ENCODE assay signal across 11 mouse cellular contexts in the genomic region with DNA sequence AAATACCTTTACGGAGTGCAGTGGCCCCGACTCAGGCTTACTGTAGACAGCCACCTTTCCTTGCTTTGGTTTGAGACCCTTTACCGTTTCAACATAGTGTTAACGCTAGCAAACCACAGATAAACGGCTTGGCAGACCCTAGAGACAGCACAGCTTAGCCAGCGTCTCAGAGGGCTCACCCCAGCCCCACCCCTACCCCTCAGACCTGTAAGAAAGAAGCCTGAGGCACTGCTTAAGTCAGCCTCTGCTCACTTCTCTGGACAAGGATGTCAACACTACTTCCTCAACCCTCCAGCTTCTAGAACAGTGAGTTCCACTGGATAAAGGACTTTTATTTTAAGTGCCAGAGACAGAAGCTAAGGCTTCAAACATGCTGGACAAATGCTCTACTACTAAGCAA. TPM values are rescaled to one million over a fixed set of nuclear protein-coding genes. Genes with fewer than 3 reads are reported as not detected.
A peak's percentile ranks its signal among the peaks of the same experiment; 100 is the strongest.
DNase-seq lines count a peak whose midpoint lies in the region; ATAC-seq and TF ChIP-seq lines count a peak whose summit lies in the region.
"Had no signal": no experiment of that assay in that cellular context is flagged by ENCODE, and none has a peak within 500 bp of the region (broad histone marks: within the 10 kb centered on the region; RNA-seq: fewer than 3 reads in every experiment).

No protein-coding gene starts in this region.

- H3K4me2 ChIP-seq in forebrain, embryonic 11.5 days (ENCODE audit: low read depth, low read length, severe bottlenecking) = no peak overlapping the region
- no peak overlapping the region for H3K4me2 ChIP-seq in forebrain, embryonic 15.5 days (replicated peaks)
- H3K4me2 ChIP-seq in kidney, embryonic 16.5 days (replicated peaks; ENCODE audit: low read depth, low read length) = peak overlapping the region; percentile 11
- peak overlapping the region; percentile 41 for H3K4me2 ChIP-seq in liver, embryonic 14.5 days (ENCODE audit: low read depth)

- no peak overlapping the region for H3K4me3 ChIP-seq in forebrain, embryonic 11.5 days (ENCODE audit: low read depth, low read length)
- H3K4me3 ChIP-seq in forebrain, embryonic 15.5 days = no peak overlapping the region
- peak overlapping the region; percentile 16; the same call in 1 of the 2 replicates for H3K4me3 ChIP-seq in kidney, embryonic 16.5 days (ENCODE audit: low read length)
- H3K4me3 ChIP-seq in MEL (ENCODE audit: control insufficient read depth in 1 of 2, insufficient read depth in 1 of 2, low read depth in 2 of 2, low read length in 2 of 2) = peak overlapping the region; percentile 50 to 56
- H3K4me3 ChIP-seq in liver, embryonic 14.5 days (ENCODE audit: insufficient read depth in 1 of 2, low read depth in 2 of 2, low read length in 2 of 2) = no peak overlapping the region
- H3K4me3 ChIP-seq: erythroblast, embryonic 14.5 days had no signal

- no peak for DNase-seq in forebrain, embryonic 11.5 days (ENCODE audit: low spot score)
- no peak for DNase-seq in kidney, adult 9 months
- peak; percentile 73 for DNase-seq in MEL (ENCODE audit: low read depth, low spot score)
- no peak for DNase-seq in liver, embryonic 14.5 days (ENCODE audit: low read depth in 3 of 3, low spot score in 3 of 3)
- no peak for DNase-seq in right cerebral cortex, postnatal 4 days
- no peak for DNase-seq in thymus, postnatal 0 days (ENCODE audit: low spot score)
- DNase-seq: lung, postnatal 36 days had no signal

- TF ChIP-seq EP300 in MEL (IDR thresholded peaks at IDR 0.05; ENCODE audit: low read depth in 1 of 2, low read length in 2 of 2) = no peak
- no peak for TF ChIP-seq EP300 in liver, embryonic 14.5 days (IDR thresholded peaks at IDR 0.05; ENCODE audit: low read depth)

- no peaks in the 10 kb centered on the region for H3K27me3 ChIP-seq in forebrain, embryonic 11.5 days (ENCODE audit: control insufficient read depth, insufficient read depth, low read length)
- no peaks in the 10 kb centered on the region for H3K27me3 ChIP-seq in forebrain, embryonic 15.5 days
- H3K27me3 ChIP-seq in kidney, embryonic 16.5 days (ENCODE audit: insufficient read depth, low read length) = no peaks in the 10 kb centered on the region
- H3K27me3 ChIP-seq in MEL (ENCODE audit: control insufficient read depth in 1 of 2, insufficient read depth in 2 of 2, low read length in 2 of 2) = no peaks in the 10 kb centered on the region
- H3K27me3 ChIP-seq in liver, embryonic 14.5 days (ENCODE audit: control insufficient read depth, insufficient read depth, low read length) = no peaks in the 10 kb centered on the region

- ATAC-seq in forebrain, embryonic 11.5 days (replicated peaks; ENCODE audit: low FRiP score) = no peak
- no peak for ATAC-seq in forebrain, embryonic 15.5 days (replicated peaks)
- no peak for ATAC-seq in kidney, embryonic 16.5 days (ENCODE audit: low FRiP score, low TSS enrichment)
- no peak for ATAC-seq in liver, embryonic 14.5 days (ENCODE audit: insufficient read depth)

- no peaks in the 10 kb centered on the region; the same call in 1 of the 2 replicates for H3K4me1 ChIP-seq in forebrain, embryonic 11.5 days (replicated peaks; ENCODE audit: control insufficient read depth, insufficient read depth, low read length)
- no peaks in the 10 kb centered on the region for H3K4me1 ChIP-seq in forebrain, embryonic 15.5 days
- peaks cover 9% of the 10 kb centered on the region; the same call in 1 of the 2 replicates for H3K4me1 ChIP-seq in kidney, embryonic 16.5 days (ENCODE audit: insufficient read depth, low read length)
- peaks cover 2 to 26% of the 10 kb centered on the region in 2 experiments; a peak in 3 of 4 replicates for H3K4me1 ChIP-seq in MEL (ENCODE audit: control insufficient read depth in 1 of 2, insufficient read depth in 2 of 2, low read length in 2 of 2)
- peaks cover 0 to 22% of the 10 kb centered on the region in 2 experiments; a peak in 3 of 4 replicates for H3K4me1 ChIP-seq in liver, embryonic 14.5 days (replicated peaks; ENCODE audit: control insufficient read depth in 2 of 2, insufficient read depth in 2 of 2, low read length in 1 of 2)

- TF ChIP-seq CTCF in MEL (IDR thresholded peaks at IDR 0.05 in 2 of 3, conservative IDR thresholded peaks at IDR 0.05 in 1 of 3; ENCODE audit: control insufficient read depth in 1 of 3, insufficient read depth in 1 of 3, low read depth in 2 of 3, low read length in 3 of 3, poor library complexity in 1 of 3, severe bottlenecking in 1 of 3) = no peak
- TF ChIP-seq CTCF in liver, embryonic 14.5 days (IDR thresholded peaks at IDR 0.05; ENCODE audit: low read depth) = no peak

- TF ChIP-seq RAD21 in MEL (IDR thresholded peaks at IDR 0.05; ENCODE audit: low read depth, low read length) = no peak

- H3K27ac ChIP-seq in forebrain, embryonic 11.5 days (ENCODE audit: low read depth, low read length) = no peak overlapping the region
- no peak overlapping the region for H3K27ac ChIP-seq in forebrain, embryonic 15.5 days (replicated peaks)
- no peak overlapping the region; the same call in 1 of the 2 replicates for H3K27ac ChIP-seq in kidney, embryonic 16.5 days (ENCODE audit: low read length)
- peak overlapping the region; percentile 90 for H3K27ac ChIP-seq in MEL (ENCODE audit: control insufficient read depth, low read depth, low read length)
- H3K27ac ChIP-seq in liver, embryonic 14.5 days = no peak overlapping the region

- H3K9ac ChIP-seq in forebrain, embryonic 11.5 days (ENCODE audit: low read length) = 0 out of 2 replicates have a peak overlapping the region, but pooled peaks have one; percentile 4
- no peak overlapping the region for H3K9ac ChIP-seq in forebrain, embryonic 15.5 days (replicated peaks)
- peak overlapping the region; percentile 0; the same call in 1 of the 2 replicates for H3K9ac ChIP-seq in kidney, embryonic 16.5 days (replicated peaks; ENCODE audit: low read length)
- H3K9ac ChIP-seq in MEL (ENCODE audit: control insufficient read depth, low read depth, low read length, poor library complexity, severe bottlenecking) = peak overlapping the region; percentile 66
- H3K9ac ChIP-seq in liver, embryonic 14.5 days (replicated peaks) = no peak overlapping the region

- no peak for TF ChIP-seq POLR2A in MEL (IDR thresholded peaks at IDR 0.05; ENCODE audit: control insufficient read depth in 1 of 2, insufficient read depth in 1 of 2, low read depth in 1 of 2, low read length in 2 of 2, poor library complexity in 1 of 2)

- H3K79me2 ChIP-seq in MEL (ENCODE audit: control insufficient read depth, insufficient read depth, low read length, poor library complexity) = no peaks in the 10 kb centered on the region

- H3K36me3 ChIP-seq in forebrain, embryonic 11.5 days (ENCODE audit: control insufficient read depth, insufficient read depth, low read length) = no peaks in the 10 kb centered on the region
- no peaks in the 10 kb centered on the region for H3K36me3 ChIP-seq in forebrain, embryonic 15.5 days
- H3K36me3 ChIP-seq in kidney, embryonic 16.5 days (ENCODE audit: insufficient read depth, low read length) = no peaks in the 10 kb centered on the region
- H3K36me3 ChIP-seq in MEL (ENCODE audit: control insufficient read depth in 1 of 2, insufficient read depth in 2 of 2, low read length in 2 of 2) = peaks cover 0 to 8% of the 10 kb centered on the region in 2 experiments; a peak in 2 of 4 replicates
- no peaks in the 10 kb centered on the region for H3K36me3 ChIP-seq in liver, embryonic 14.5 days (replicated peaks; ENCODE audit: control insufficient read depth, insufficient read depth, low read depth)

- WGBS in forebrain, embryonic 11.5 days = 20% methylated on average over 6 of the region's 6 CpGs
- WGBS in forebrain, embryonic 15.5 days = 22% methylated on average over 6 of the region's 6 CpGs
- 36% methylated on average over 6 of the region's 6 CpGs for WGBS in kidney, embryonic 16.5 days
- 9% methylated on average over 6 of the region's 6 CpGs for WGBS in liver, embryonic 14.5 days (ENCODE audit: insufficient replicate concordance)

- no peaks in the 10 kb centered on the region for H3K9me3 ChIP-seq in forebrain, embryonic 11.5 days (ENCODE audit: control insufficient read depth, low read length)
- no peaks in the 10 kb centered on the region for H3K9me3 ChIP-seq in forebrain, embryonic 15.5 days
- no peaks in the 10 kb centered on the region for H3K9me3 ChIP-seq in kidney, embryonic 16.5 days (ENCODE audit: low read length)
- H3K9me3 ChIP-seq in MEL (replicated peaks; ENCODE audit: insufficient read depth, low read length) = no peaks in the 10 kb centered on the region
- no peaks in the 10 kb centered on the region for H3K9me3 ChIP-seq in liver, embryonic 14.5 days (ENCODE audit: control insufficient read depth, low read length)

RNA-seq across cellular contexts. Expression of a gene that starts 2.2 kb away (rescaled TPM):
- polyA plus RNA-seq in forebrain, embryonic 11.5 days (2014; fragmentation: Nextera tagmentation; extraction: Ambion mirVana) = 0.21 TPM in 1 of 2 replicates, not detected in the other
- polyA plus RNA-seq in forebrain, embryonic 15.5 days (2015; fragmentation: Nextera tagmentation; extraction: Ambion mirVana) = 0.23 TPM in 1 of 2 replicates, not detected in the other
- polyA plus RNA-seq in kidney, embryonic 16.5 days (2015; fragmentation: Nextera tagmentation; extraction: Ambion mirVana) = 36.9 and 37.1 TPM in 2 replicates
- 0.12 and 0.16 TPM in 2 replicates for total RNA-seq in MEL (2012; rRNA removed)
- polyA plus RNA-seq in MEL (2012; ENCODE audit: insufficient read depth in 1 of 2, insufficient read length in 2 of 2, low read depth in 1 of 2, low replicate concordance in 2 of 2, missing spikeins in 1 of 2) = under 1 TPM in 1 of 2 experiments, not detected in 1; 0.81 TPM
- polyA plus RNA-seq in liver, embryonic 14.5 days (2012; rRNA removed) = 0.11 and 0.17 TPM in 2 replicates
- polyA plus RNA-seq in liver, embryonic 14.5 days (2014; fragmentation: Nextera tagmentation; extraction: Ambion mirVana) = 0.10 and 0.15 TPM in 2 replicates
- 5.0 and 5.3 TPM in 2 replicates for polyA plus RNA-seq in thymus, postnatal 0 days (2015; fragmentation: Nextera tagmentation; extraction: Ambion mirVana)
- total RNA-seq: gastrocnemius, adult 18-20 months had no signal
- polyA plus RNA-seq: erythroblast, embryonic 14.5 days had no signal

RNA-seq across cellular contexts. Expression of a gene that starts 32.0 kb away (rescaled TPM):
- 77.5 and 93.5 TPM in 2 replicates for polyA plus RNA-seq in forebrain, embryonic 11.5 days (2014; fragmentation: Nextera tagmentation; extraction: Ambion mirVana)
- polyA plus RNA-seq in forebrain, embryonic 15.5 days (2015; fragmentation: Nextera tagmentation; extraction: Ambion mirVana) = 89.4 and 93.4 TPM in 2 replicates
- polyA plus RNA-seq in kidney, embryonic 16.5 days (2015; fragmentation: Nextera tagmentation; extraction: Ambion mirVana) = 96.6 and 108 TPM in 2 replicates
- 24.4 and 24.6 TPM in 2 replicates for total RNA-seq in MEL (2012; rRNA removed)
- polyA plus RNA-seq in MEL (2012; ENCODE audit: insufficient read depth in 1 of 2, insufficient read length in 2 of 2, low read depth in 1 of 2, low replicate concordance in 2 of 2, missing spikeins in 1 of 2) = 10 to 100 TPM in 1 of 2 experiments, not detected in 1; 24.6 TPM
- 16.0 and 23.7 TPM in 2 replicates for polyA plus RNA-seq in liver, embryonic 14.5 days (2012; rRNA removed)
- polyA plus RNA-seq in liver, embryonic 14.5 days (2014; fragmentation: Nextera tagmentation; extraction: Ambion mirVana) = 32.7 and 34.4 TPM in 2 replicates
- 141 and 158 TPM in 2 replicates for polyA plus RNA-seq in thymus, postnatal 0 days (2015; fragmentation: Nextera tagmentation; extraction: Ambion mirVana)

RNA-seq across cellular contexts. Expression of a gene that starts 58.1 kb away (rescaled TPM):
- 9.6 and 10.3 TPM in 2 replicates for polyA plus RNA-seq in forebrain, embryonic 11.5 days (2014; fragmentation: Nextera tagmentation; extraction: Ambion mirVana)
- 12.6 and 16.5 TPM in 2 replicates for polyA plus RNA-seq in forebrain, embryonic 15.5 days (2015; fragmentation: Nextera tagmentation; extraction: Ambion mirVana)
- 1.9 and 2.9 TPM in 2 replicates for polyA plus RNA-seq in kidney, embryonic 16.5 days (2015; fragmentation: Nextera tagmentation; extraction: Ambion mirVana)
- not detected in 2 replicates for total RNA-seq in MEL (2012; rRNA removed)
- polyA plus RNA-seq in MEL (2012; ENCODE audit: insufficient read depth in 1 of 2, insufficient read length in 2 of 2, low read depth in 1 of 2, low replicate concordance in 2 of 2, missing spikeins in 1 of 2) = not detected
- polyA plus RNA-seq in liver, embryonic 14.5 days (2012; rRNA removed) = 3.0 and 4.9 TPM in 2 replicates
- 8.1 and 9.7 TPM in 2 replicates for polyA plus RNA-seq in liver, embryonic 14.5 days (2014; fragmentation: Nextera tagmentation; extraction: Ambion mirVana)
- polyA plus RNA-seq in thymus, postnatal 0 days (2015; fragmentation: Nextera tagmentation; extraction: Ambion mirVana) = 25.7 and 28.5 TPM in 2 replicates
- polyA plus RNA-seq: erythroblast, embryonic 14.5 days had no signal

RNA-seq across cellular contexts. Expression of a gene that starts 58.4 kb away (rescaled TPM):
- 0.33 and 0.63 TPM in 2 replicates for polyA plus RNA-seq in forebrain, embryonic 11.5 days (2014; fragmentation: Nextera tagmentation; extraction: Ambion mirVana)
- polyA plus RNA-seq in forebrain, embryonic 15.5 days (2015; fragmentation: Nextera tagmentation; extraction: Ambion mirVana) = 0.36 and 0.43 TPM in 2 replicates
- polyA plus RNA-seq in kidney, embryonic 16.5 days (2015; fragmentation: Nextera tagmentation; extraction: Ambion mirVana) = 0.15 and 0.24 TPM in 2 replicates
- 0.07 TPM in 1 of 2 replicates, not detected in the other for total RNA-seq in MEL (2012; rRNA removed)
- polyA plus RNA-seq in MEL (2012; ENCODE audit: insufficient read depth in 1 of 2, insufficient read length in 2 of 2, low read depth in 1 of 2, low replicate concordance in 2 of 2, missing spikeins in 1 of 2) = under 1 TPM in 1 of 2 experiments, not detected in 1; 0.07 TPM
- 0.12 and 0.28 TPM in 2 replicates for polyA plus RNA-seq in liver, embryonic 14.5 days (2012; rRNA removed)
- 0.33 and 0.58 TPM in 2 replicates for polyA plus RNA-seq in liver, embryonic 14.5 days (2014; fragmentation: Nextera tagmentation; extraction: Ambion mirVana)
- polyA plus RNA-seq in thymus, postnatal 0 days (2015; fragmentation: Nextera tagmentation; extraction: Ambion mirVana) = 0.39 and 0.45 TPM in 2 replicates
- polyA plus RNA-seq: erythroblast, embryonic 14.5 days had no signal

Comparison
In these comparisons a context has a peak if more than half of its experiments do, and no peak if none do; other contexts are left out.
1. H3K9ac ChIP-seq: peak in forebrain, embryonic 11.5 days (single experiment), kidney, embryonic 16.5 days (single experiment) and MEL (single experiment); none in forebrain, embryonic 15.5 days (single experiment) and liver, embryonic 14.5 days (single experiment).
2. H3K4me2 ChIP-seq: peak in kidney, embryonic 16.5 days (single experiment) and liver, embryonic 14.5 days (single experiment); none in forebrain, embryonic 11.5 days (single experiment) and forebrain, embryonic 15.5 days (single experiment).
3. H3K4me3 ChIP-seq: peak in kidney, embryonic 16.5 days (single experiment) and MEL (2 of 2); none in forebrain, embryonic 11.5 days (single experiment), forebrain, embryonic 15.5 days (single experiment) and liver, embryonic 14.5 days (0 of 2).